Mouse (Mus musculus): ENCODE data around the gene Galnt9.

Galnt9 gene

GRCm38 (mm10) chr5:110543951-110544690, at the start of gene Galnt9:
Gene Galnt9 (plus strand): TSS chr5:110544355.
- in situ Hi-C loops (cut with MboI; ENCODE audit: low pct_unique_long_range_greater_than_20kb in 1 of 2, low sequenced_read_pairs in 2 of 2, unreplicated experiment in 1 of 2), result no loop called here

GRCm38 (mm10) chr5:110494396-110494795, 49.8 kb upstream of the Galnt9 start:
- in situ Hi-C loops (cut with MboI; ENCODE audit: low pct_unique_long_range_greater_than_20kb in 1 of 2, low sequenced_read_pairs in 2 of 2, unreplicated experiment in 1 of 2), result loop anchor here in 1 of 2 experiments (10.0 kb wide), 1 partner anchor 140 kb away; no protein-coding TSS in a partner anchor

GRCm38 (mm10) chr5:110495051-110495450, 49.1 kb upstream of the Galnt9 start:
- in situ Hi-C loops (cut with MboI; ENCODE audit: low pct_unique_long_range_greater_than_20kb in 1 of 2, low sequenced_read_pairs in 2 of 2, unreplicated experiment in 1 of 2), result loop anchor here in 1 of 2 experiments (10.0 kb wide), 1 partner anchor 140 kb away; no protein-coding TSS in a partner anchor

- in situ Hi-C loops (cut with MboI; ENCODE audit: low pct_unique_long_range_greater_than_20kb in 1 of 2, low sequenced_read_pairs in 2 of 2, unreplicated experiment in 1 of 2), result loop anchor here in 1 of 2 experiments (10.0 kb wide), 1 partner anchor 137 kb away; no protein-coding TSS in a partner anchor
Measured at GRCm38 (mm10) chr5:110497556-110497955, 46.6 kb upstream of the Galnt9 start.

- in situ Hi-C loops (cut with MboI; ENCODE audit: low pct_unique_long_range_greater_than_20kb in 1 of 2, low sequenced_read_pairs in 2 of 2, unreplicated experiment in 1 of 2), result loop anchor here in 1 of 2 experiments (10.0 kb wide), 1 partner anchor 137 kb away; no protein-coding TSS in a partner anchor
Measured at GRCm38 (mm10) chr5:110498071-110498470, 46.1 kb upstream of the Galnt9 start.

- in situ Hi-C loops (cut with MboI; ENCODE audit: low pct_unique_long_range_greater_than_20kb in 1 of 2, low sequenced_read_pairs in 2 of 2, unreplicated experiment in 1 of 2), result loop anchor here (10.0 to 25.0 kb wide), 2 partner anchors 135 to 138 kb away; no protein-coding TSS in a partner anchor
Measured at GRCm38 (mm10) chr5:110500233-110500632, 43.9 kb upstream of the Galnt9 start.

- in situ Hi-C loops (cut with MboI; ENCODE audit: low pct_unique_long_range_greater_than_20kb in 1 of 2, low sequenced_read_pairs in 2 of 2, unreplicated experiment in 1 of 2), result loop anchor here (10.0 to 25.0 kb wide), 2 partner anchors 131 to 141 kb away; no protein-coding TSS in a partner anchor
Measured at GRCm38 (mm10) chr5:110503361-110503760, 40.8 kb upstream of the Galnt9 start.

GRCm38 (mm10) chr5:110505611-110506294, 38.4 kb upstream of the Galnt9 start:
- in situ Hi-C loops (cut with MboI; ENCODE audit: low pct_unique_long_range_greater_than_20kb in 1 of 2, low sequenced_read_pairs in 2 of 2, unreplicated experiment in 1 of 2), result loop anchor here (5.0 to 25.0 kb wide), 3 partner anchors 112 to 143 kb away; no protein-coding TSS in a partner anchor

- in situ Hi-C loops (cut with MboI; ENCODE audit: low pct_unique_long_range_greater_than_20kb in 1 of 2, low sequenced_read_pairs in 2 of 2, unreplicated experiment in 1 of 2), result loop anchor here (5.0 to 25.0 kb wide), 3 partner anchors 111 to 144 kb away; no protein-coding TSS in a partner anchor
Measured at GRCm38 (mm10) chr5:110506295-110506616, 37.9 kb upstream of the Galnt9 start.

- in situ Hi-C loops (cut with MboI; ENCODE audit: low pct_unique_long_range_greater_than_20kb in 1 of 2, low sequenced_read_pairs in 2 of 2, unreplicated experiment in 1 of 2), result loop anchor here (5.0 to 25.0 kb wide), 3 partner anchors 110 to 145 kb away; no protein-coding TSS in a partner anchor
Measured at GRCm38 (mm10) chr5:110506856-110507255, 37.3 kb upstream of the Galnt9 start.

- in situ Hi-C loops (cut with MboI; ENCODE audit: low pct_unique_long_range_greater_than_20kb in 1 of 2, low sequenced_read_pairs in 2 of 2, unreplicated experiment in 1 of 2), result loop anchor here (5.0 to 25.0 kb wide), 3 partner anchors 109 to 146 kb away; no protein-coding TSS in a partner anchor
Measured at GRCm38 (mm10) chr5:110507943-110508342, 36.2 kb upstream of the Galnt9 start.

GRCm38 (mm10) chr5:110510357-110510756, 33.8 kb upstream of the Galnt9 start:
- in situ Hi-C loops (cut with MboI; ENCODE audit: low pct_unique_long_range_greater_than_20kb in 1 of 2, low sequenced_read_pairs in 2 of 2, unreplicated experiment in 1 of 2), result loop anchor here in 1 of 2 experiments (25.0 kb wide), 1 partner anchor 148 kb away; no protein-coding TSS in a partner anchor

- in situ Hi-C loops (cut with MboI; ENCODE audit: low pct_unique_long_range_greater_than_20kb in 1 of 2, low sequenced_read_pairs in 2 of 2, unreplicated experiment in 1 of 2), result loop anchor here in 1 of 2 experiments (25.0 kb wide), 1 partner anchor 151 kb away; no protein-coding TSS in a partner anchor
Measured at GRCm38 (mm10) chr5:110513791-110514190, 30.4 kb upstream of the Galnt9 start.

- in situ Hi-C loops (cut with MboI; ENCODE audit: low pct_unique_long_range_greater_than_20kb in 1 of 2, low sequenced_read_pairs in 2 of 2, unreplicated experiment in 1 of 2), result loop anchor here in 1 of 2 experiments (25.0 kb wide), 1 partner anchor 152 kb away; no protein-coding TSS in a partner anchor
Measured at GRCm38 (mm10) chr5:110514694-110515093, 29.5 kb upstream of the Galnt9 start.

GRCm38 (mm10) chr5:110516390-110516789, 27.8 kb upstream of the Galnt9 start:
- in situ Hi-C loops (cut with MboI; ENCODE audit: low pct_unique_long_range_greater_than_20kb in 1 of 2, low sequenced_read_pairs in 2 of 2, unreplicated experiment in 1 of 2), result loop anchor here in 1 of 2 experiments (25.0 kb wide), 1 partner anchor 154 kb away; no protein-coding TSS in a partner anchor

GRCm38 (mm10) chr5:110518086-110518783, 25.9 kb upstream of the Galnt9 start:
- in situ Hi-C loops (cut with MboI; ENCODE audit: low pct_unique_long_range_greater_than_20kb in 1 of 2, low sequenced_read_pairs in 2 of 2, unreplicated experiment in 1 of 2), result loop anchor here in 1 of 2 experiments (25.0 kb wide), 1 partner anchor 156 kb away; no protein-coding TSS in a partner anchor

GRCm38 (mm10) chr5:110520974-110521373, 23.2 kb upstream of the Galnt9 start:
- in situ Hi-C loops (cut with MboI; ENCODE audit: low pct_unique_long_range_greater_than_20kb in 1 of 2, low sequenced_read_pairs in 2 of 2, unreplicated experiment in 1 of 2), result loop anchor here in 1 of 2 experiments (25.0 kb wide), 1 partner anchor 159 kb away; no protein-coding TSS in a partner anchor

GRCm38 (mm10) chr5:110521822-110522221, 22.3 kb upstream of the Galnt9 start:
- in situ Hi-C loops (cut with MboI; ENCODE audit: low pct_unique_long_range_greater_than_20kb in 1 of 2, low sequenced_read_pairs in 2 of 2, unreplicated experiment in 1 of 2), result loop anchor here in 1 of 2 experiments (25.0 kb wide), 1 partner anchor 160 kb away; no protein-coding TSS in a partner anchor

All from mouse embryonic stem cell (cell line).